Comparison of ENCODE assay signal across 18 mouse cellular contexts in genomic region chr11:46245926-46246325, GRCm38 (mm10). TPM values are rescaled to one million over a fixed set of nuclear protein-coding genes. Genes with fewer than 3 reads are reported as not detected.
A peak's percentile ranks its signal among the peaks of the same experiment; 100 is the strongest.
DNase-seq lines count a peak whose midpoint lies in the region; ATAC-seq and TF ChIP-seq lines count a peak whose summit lies in the region.
"Had no signal": no experiment of that assay in that cellular context is flagged by ENCODE, and none has a peak within 500 bp of the region (broad histone marks: within the 10 kb centered on the region; RNA-seq: fewer than 3 reads in every experiment).

No protein-coding gene starts in this region.

- no peak overlapping the region for H3K4me2 ChIP-seq in forebrain, postnatal 0 days (ENCODE audit: low read depth)
- H3K4me2 ChIP-seq in forebrain, embryonic 11.5 days (ENCODE audit: low read depth, low read length, severe bottlenecking): no peak overlapping the region
- no peak overlapping the region for H3K4me2 ChIP-seq in lung, postnatal 0 days (replicated peaks; ENCODE audit: low read depth, low read length)
- no peak overlapping the region for H3K4me2 ChIP-seq in hindbrain, postnatal 0 days (ENCODE audit: low read depth, low read length)
- H3K4me2 ChIP-seq: limb, embryonic 15.5 days had no signal

- 0 out of 2 replicates have a peak overlapping the region, but pooled peaks have one; percentile 3 for H3K27ac ChIP-seq in forebrain, postnatal 0 days (ENCODE audit: low read depth, low read length)
- no peak overlapping the region for H3K27ac ChIP-seq in forebrain, embryonic 11.5 days (ENCODE audit: low read depth, low read length)
- H3K27ac ChIP-seq in lung, postnatal 0 days (ENCODE audit: low read length): no peak overlapping the region
- H3K27ac ChIP-seq in hindbrain, postnatal 0 days: no peak overlapping the region
- H3K27ac ChIP-seq: limb, embryonic 15.5 days had no signal

- no peak for DNase-seq in forebrain, postnatal 0 days
- DNase-seq in forebrain, embryonic 11.5 days (ENCODE audit: low spot score): no peak
- DNase-seq in lung, postnatal 0 days (ENCODE audit: low spot score): peak; percentile 57
- DNase-seq in lung, postnatal 14 days: no peak
- DNase-seq in brain, adult 2 months (ENCODE audit: low read depth, low spot score): peak; percentile 88
- DNase-seq in hindbrain, postnatal 0 days (ENCODE audit: low spot score): no peak
- DNase-seq: cerebellum, adult 9-11 months; kidney, adult 8-10 months; kidney, postnatal 4 days; liver, postnatal 0 days; retina, postnatal 1 day had no signal

- H3ac ChIP-seq in C2C12 (ENCODE audit: control insufficient read depth, insufficient read length, low read depth): no peak overlapping the region

- H3K4me3 ChIP-seq in forebrain, postnatal 0 days (ENCODE audit: low read depth, low read length): no peak overlapping the region
- no peak overlapping the region for H3K4me3 ChIP-seq in forebrain, embryonic 11.5 days (ENCODE audit: low read depth, low read length)
- H3K4me3 ChIP-seq in lung, postnatal 0 days (ENCODE audit: low read depth, low read length): no peak overlapping the region
- H3K4me3 ChIP-seq in C2C12 (ENCODE audit: insufficient read depth, poor library complexity, severe bottlenecking): no peak overlapping the region
- H3K4me3 ChIP-seq in hindbrain, postnatal 0 days (ENCODE audit: low read length): no peak overlapping the region
- H3K4me3 ChIP-seq: limb, embryonic 15.5 days had no signal

- H3K79me3 ChIP-seq in C2C12 (ENCODE audit: low read depth): no peaks in the 10 kb centered on the region

- H3K4me1 ChIP-seq in forebrain, postnatal 0 days (ENCODE audit: insufficient read depth): no peaks in the 10 kb centered on the region
- H3K4me1 ChIP-seq in forebrain, embryonic 11.5 days (replicated peaks; ENCODE audit: control insufficient read depth, insufficient read depth, low read length): no peaks in the 10 kb centered on the region
- no peaks in the 10 kb centered on the region for H3K4me1 ChIP-seq in lung, postnatal 0 days (ENCODE audit: insufficient read depth, low read depth, low read length)
- H3K4me1 ChIP-seq in hindbrain, postnatal 0 days (ENCODE audit: insufficient read depth, low read length): no peaks in the 10 kb centered on the region
- H3K4me1 ChIP-seq: limb, embryonic 15.5 days had no signal

- 83% methylated on average over 8 of the region's 8 CpGs for WGBS in forebrain, postnatal 0 days
- 84% methylated on average over 8 of the region's 8 CpGs for WGBS in forebrain, embryonic 11.5 days
- WGBS in lung, postnatal 0 days: 53% methylated on average over 8 of the region's 8 CpGs
- WGBS in hindbrain, postnatal 0 days: 85% methylated on average over 8 of the region's 8 CpGs

- H3K36me3 ChIP-seq in forebrain, postnatal 0 days (ENCODE audit: insufficient read depth): peaks cover 73% of the 10 kb centered on the region
- H3K36me3 ChIP-seq in forebrain, embryonic 11.5 days (ENCODE audit: control insufficient read depth, insufficient read depth, low read length): no peaks in the 10 kb centered on the region; the same call in 1 of the 2 replicates
- H3K36me3 ChIP-seq in lung, postnatal 0 days (ENCODE audit: insufficient read depth, low read length): no peaks in the 10 kb centered on the region
- H3K36me3 ChIP-seq in C2C12 (ENCODE audit: control insufficient read depth, insufficient read depth): no peaks in the 10 kb centered on the region
- H3K36me3 ChIP-seq in hindbrain, postnatal 0 days (ENCODE audit: insufficient read depth, low read length): peaks cover 53% of the 10 kb centered on the region
- H3K36me3 ChIP-seq: limb, embryonic 15.5 days had no signal

- TF ChIP-seq EP300 in lung, postnatal 0 days (IDR thresholded peaks at IDR 0.05): no peak

- ATAC-seq in forebrain, postnatal 0 days: no peak
- no peak for ATAC-seq in forebrain, embryonic 11.5 days (replicated peaks; ENCODE audit: low FRiP score)
- ATAC-seq in lung, postnatal 0 days: peak; percentile 92
- no peak for ATAC-seq in monocyte, adult 5-6 weeks (replicated peaks; ENCODE audit: insufficient number of reproducible peaks, low FRiP score, low TSS enrichment, poor library complexity, severe bottlenecking)
- ATAC-seq in hindbrain, postnatal 0 days: no peak
- ATAC-seq: CD4-positive, CD25-positive, alpha-beta regulatory T cell, adult 4 months; liver, postnatal 0 days had no signal

- H3K79me2 ChIP-seq in C2C12 (ENCODE audit: control insufficient read depth, insufficient read depth): no peaks in the 10 kb centered on the region

- H3K9me3 ChIP-seq in forebrain, postnatal 0 days (ENCODE audit: low read length): no peaks in the 10 kb centered on the region
- H3K9me3 ChIP-seq in forebrain, embryonic 11.5 days (ENCODE audit: control insufficient read depth, low read length): no peaks in the 10 kb centered on the region
- H3K9me3 ChIP-seq in lung, postnatal 0 days (ENCODE audit: low read length): no peaks in the 10 kb centered on the region
- no peaks in the 10 kb centered on the region for H3K9me3 ChIP-seq in hindbrain, postnatal 0 days (ENCODE audit: low read length)
- H3K9me3 ChIP-seq: limb, embryonic 15.5 days had no signal

- no peak overlapping the region for H3K9ac ChIP-seq in forebrain, postnatal 0 days
- no peak overlapping the region for H3K9ac ChIP-seq in forebrain, embryonic 11.5 days (ENCODE audit: low read length)
- no peak overlapping the region for H3K9ac ChIP-seq in lung, postnatal 0 days (replicated peaks; ENCODE audit: low read depth)
- no peak overlapping the region for H3K9ac ChIP-seq in hindbrain, postnatal 0 days (replicated peaks; ENCODE audit: low read length)
- H3K9ac ChIP-seq: limb, embryonic 15.5 days; liver, postnatal 0 days had no signal

- no peak for TF ChIP-seq CTCF in forebrain, postnatal 0 days (IDR thresholded peaks at IDR 0.05; ENCODE audit: low read depth)
- TF ChIP-seq CTCF in lung, postnatal 0 days (IDR thresholded peaks at IDR 0.05): no peak
- TF ChIP-seq CTCF in C2C12 (IDR thresholded peaks at IDR 0.05; ENCODE audit: control insufficient read depth, insufficient read depth, insufficient read length): no peak
- no peak for TF ChIP-seq CTCF in hindbrain, postnatal 0 days (IDR thresholded peaks at IDR 0.05; ENCODE audit: low read depth)

- no peaks in the 10 kb centered on the region for H3K27me3 ChIP-seq in forebrain, postnatal 0 days (ENCODE audit: insufficient read depth, low read length)
- H3K27me3 ChIP-seq in forebrain, embryonic 11.5 days (ENCODE audit: control insufficient read depth, insufficient read depth, low read length): no peaks in the 10 kb centered on the region
- H3K27me3 ChIP-seq in lung, postnatal 0 days (replicated peaks; ENCODE audit: insufficient read depth, low read length): no peaks in the 10 kb centered on the region
- no peaks in the 10 kb centered on the region for H3K27me3 ChIP-seq in C2C12 (ENCODE audit: control insufficient read depth, insufficient read depth, insufficient read length)
- no peaks in the 10 kb centered on the region for H3K27me3 ChIP-seq in hindbrain, postnatal 0 days (ENCODE audit: insufficient read depth, low read length)
- H3K27me3 ChIP-seq: limb, embryonic 15.5 days had no signal

TF ChIP-seq in C2C12, 6 proteins besides CTCF, POLR2A, EP300 and RAD21:
- TF ChIP-seq MYOG (IDR thresholded peaks at IDR 0.05; ENCODE audit: control insufficient read depth, extremely low read depth, insufficient read length) (no peak), FOSL1 (IDR thresholded peaks at IDR 0.05; ENCODE audit: insufficient read depth, low read length, poor library complexity, severe bottlenecking) (peak; percentile 31), MAX (IDR thresholded peaks at IDR 0.05) (peak; percentile 54)

RNA-seq across cellular contexts. Expression of gene Fndc9, which starts 10.6 kb away (rescaled TPM):
- total RNA-seq in forebrain, postnatal 0 days (2014; rRNA removed): 11.1 and 12.2 TPM in 2 replicates
- polyA plus RNA-seq in forebrain, postnatal 0 days (2015; fragmentation: Nextera tagmentation; extraction: Ambion mirVana): 9.9 and 15.9 TPM in 2 replicates
- polyA plus RNA-seq in forebrain, embryonic 11.5 days (2014; fragmentation: Nextera tagmentation; extraction: Ambion mirVana): 0.65 and 1.5 TPM in 2 replicates
- not detected in 2 replicates for polyA plus RNA-seq in lung, postnatal 0 days (2015; fragmentation: Nextera tagmentation; extraction: Ambion mirVana)
- 0.09 TPM for polyA plus RNA-seq in C2C12 (2012; fragmentation: generic; extraction: Trizol)
- total RNA-seq in monocyte, adult 5-6 weeks (2017): 0.39 to 0.53 TPM in 2 of 3 replicates, not detected in the other
- total RNA-seq in hindbrain, postnatal 0 days (2014; rRNA removed): 1.8 and 2.2 TPM in 2 replicates
- 3.8 and 5.0 TPM in 2 replicates for polyA plus RNA-seq in hindbrain, postnatal 0 days (2015; fragmentation: Nextera tagmentation; extraction: Ambion mirVana)
- total RNA-seq: adrenal gland, adult 18-20 months; hematopoietic stem cell, adult 5-6 weeks; megakaryocyte-erythroid progenitor cell, adult 5-6 weeks had no signal

Comparison
In these comparisons a context has a peak if more than half of its experiments do, and no peak if none do; other contexts are left out.
1. DNase-seq: peak in lung, postnatal 0 days (single experiment) and brain, adult 2 months (single experiment); none in forebrain, postnatal 0 days (single experiment), forebrain, embryonic 11.5 days (single experiment), lung, postnatal 14 days (single experiment) and hindbrain, postnatal 0 days (single experiment).